In genomic region chr1:63403601-63404000, GRCm38 (mm10) we compare ENCODE assay signal across 9 mouse cellular contexts. TPM values are rescaled to one million over a fixed set of nuclear protein-coding genes. Genes with fewer than 3 reads are reported as not detected.
DNase-seq lines count a peak whose midpoint lies in the region; ATAC-seq and TF ChIP-seq lines count a peak whose summit lies in the region.
"Had no signal": no experiment of that assay in that cellular context is flagged by ENCODE, and none has a peak within 500 bp of the region (broad histone marks: within the 10 kb centered on the region; RNA-seq: fewer than 3 reads in every experiment).

No protein-coding gene starts in this region.

- no peak overlapping the region for H3K4me2 ChIP-seq in midbrain, embryonic 14.5 days (ENCODE audit: low read length)
- H3K4me2 ChIP-seq: embryonic facial prominence, embryonic 15.5 days had no signal

- WGBS in midbrain, embryonic 14.5 days, result 47% methylated on average over 4 of the region's 4 CpGs

- H3K9ac ChIP-seq in midbrain, embryonic 14.5 days (replicated peaks; ENCODE audit: low read length), result no peak overlapping the region
- H3K9ac ChIP-seq: embryonic facial prominence, embryonic 15.5 days had no signal

- H3K27ac ChIP-seq in midbrain, embryonic 14.5 days (replicated peaks; ENCODE audit: low read depth, low read length), result no peak overlapping the region
- H3K27ac ChIP-seq: embryonic facial prominence, embryonic 15.5 days had no signal

- peak; percentile 15 to 39 for DNase-seq in left cerebral cortex, adult 18-20 months (ENCODE audit: low spot score in 2 of 2)
- DNase-seq in left cerebral cortex, postnatal 36 days (ENCODE audit: low spot score in 2 of 2), result no peak
- DNase-seq in ES-CJ7 (ENCODE audit: low read depth, low spot score) (peak; percentile 85), Patski (ENCODE audit: low read depth, low spot score) (no peak)
- peak; percentile 45 to 71 for DNase-seq in cerebellum, postnatal 25 days
- DNase-seq in right cerebral cortex, postnatal 14 days, result peak; percentile 27
- no peak for DNase-seq in midbrain, embryonic 14.5 days

- no peaks in the 10 kb centered on the region for H3K9me3 ChIP-seq in midbrain, embryonic 14.5 days (ENCODE audit: control insufficient read depth, low read length)
- H3K9me3 ChIP-seq: embryonic facial prominence, embryonic 15.5 days; megakaryocyte, embryonic 14.5 days had no signal

- CTCF ChIA-PET in Patski (lab: Charles Lee), result interaction anchor here (1.5 kb wide), 1 partner anchor 10 kb away, joined by 6 read pairs; no protein-coding TSS in a partner anchor

- no peak overlapping the region for H3K4me3 ChIP-seq in midbrain, embryonic 14.5 days (replicated peaks; ENCODE audit: low read depth, low read length)
- H3K4me3 ChIP-seq: embryonic facial prominence, embryonic 15.5 days; megakaryocyte, embryonic 14.5 days had no signal

- TF ChIP-seq CTCF in Patski (IDR thresholded peaks at IDR 0.05), result peak; percentile 43

- POLR2A ChIA-PET in Patski (lab: Charles Lee), result no interaction called here

- intact Hi-C loops in left cerebral cortex, postnatal 36 days (cut with DNase I), result no loop called here

- H3K36me3 ChIP-seq in midbrain, embryonic 14.5 days (ENCODE audit: control insufficient read depth, insufficient read depth, low read length), result no peaks in the 10 kb centered on the region
- H3K36me3 ChIP-seq: embryonic facial prominence, embryonic 15.5 days had no signal

- no peaks in the 10 kb centered on the region for H3K4me1 ChIP-seq in midbrain, embryonic 14.5 days (ENCODE audit: control insufficient read depth, insufficient read depth, low read length)
- H3K4me1 ChIP-seq: embryonic facial prominence, embryonic 15.5 days; megakaryocyte, embryonic 14.5 days had no signal

- in situ Hi-C loops in Patski (cut with MboI; ENCODE audit: low pct_unique_long_range_greater_than_20kb), result no loop called here

- H3K27me3 ChIP-seq in Patski, result peaks cover 5% of the 10 kb centered on the region
- no peaks in the 10 kb centered on the region for H3K27me3 ChIP-seq in midbrain, embryonic 14.5 days (ENCODE audit: control insufficient read depth, insufficient read depth, low read length)
- H3K27me3 ChIP-seq: embryonic facial prominence, embryonic 15.5 days had no signal

- no peak for ATAC-seq in Patski
- no peak for ATAC-seq in midbrain, embryonic 14.5 days (ENCODE audit: low FRiP score, low TSS enrichment)

RNA-seq across cellular contexts. Expression of gene Adam23, which starts 42.1 kb away (rescaled TPM):
- 100 to 1,000 TPM; 135 to 146 TPM for total RNA-seq in left cerebral cortex, adult 18-20 months (2021)
- 100 to 1,000 TPM; 151 to 154 TPM for total RNA-seq in left cerebral cortex, postnatal 36 days (2021)
- not detected for polyA plus RNA-seq in Patski (2021)
- polyA plus RNA-seq in midbrain, embryonic 14.5 days (2014; fragmentation: Nextera tagmentation; extraction: Ambion mirVana), result 16.8 and 17.5 TPM in 2 replicates

Comparison
In these comparisons a context has a peak if more than half of its experiments do, and no peak if none do; other contexts are left out.
1. DNase-seq: peak in left cerebral cortex, adult 18-20 months (2 of 2), ES-CJ7 (single experiment), cerebellum, postnatal 25 days (2 of 2) and right cerebral cortex, postnatal 14 days (single experiment); none in left cerebral cortex, postnatal 36 days (0 of 2), Patski (single experiment) and midbrain, embryonic 14.5 days (single experiment).